Mouse (Mus musculus): ENCODE measurements around the gene Vmn2r20.

- TF ChIP-seq POLR2A (IDR thresholded peaks at IDR 0.05; ENCODE audit: extremely low read depth, insufficient read depth, low read length) = no peak
- no peak for TF ChIP-seq CTCF (IDR thresholded peaks at IDR 0.05; ENCODE audit: extremely low read depth, insufficient read depth, low read length)
These were observed 85.4 kb downstream of the Vmn2r20 start for GRCm38 (mm10) chr6:123332503-123332902.

Measured in cortical plate, adult 2 months (tissue).